Mouse (Mus musculus) lung, postnatal 0 days (tissue): ENCODE measurements around the gene Slc6a2.
A peak's percentile ranks its signal among the peaks of the same experiment; 100 is the strongest.

ENCODE experiments used
- CTCF ChIP-seq: IDR thresholded peaks from 2 replicates; pipeline ENCODE4 v1.5.1; 2016; ENCODE audit warnings: antibody characterized with exemption, mild to moderate bottlenecking
- EP300 ChIP-seq: IDR thresholded peaks from 2 replicates; pipeline ENCODE4 v1.6.1; 2016; ENCODE audit warnings: antibody characterized with exemption, mild to moderate bottlenecking, control low read depth

GRCm38 (mm10) chr8:92982491-92982890, 22.6 kb downstream of the Slc6a2 start:
- TF ChIP-seq CTCF (no peak), EP300 (peak; percentile 55; the same call in 1 of the 2 replicates)
